Mouse (Mus musculus): ENCODE data around the gene Mettl7a3. TPM values are rescaled to one million over a fixed set of nuclear protein-coding genes. Genes with fewer than 3 reads are reported as not detected.
"Not testable (repeated sequence)": the region's sequence is repeated elsewhere in the genome, so short reads cannot be mapped to it uniquely, and the experiment has no call there.

Gene Mettl7a3
- polyA plus RNA-seq, 1 experiment from 2014 or later: not detected

DNA sequence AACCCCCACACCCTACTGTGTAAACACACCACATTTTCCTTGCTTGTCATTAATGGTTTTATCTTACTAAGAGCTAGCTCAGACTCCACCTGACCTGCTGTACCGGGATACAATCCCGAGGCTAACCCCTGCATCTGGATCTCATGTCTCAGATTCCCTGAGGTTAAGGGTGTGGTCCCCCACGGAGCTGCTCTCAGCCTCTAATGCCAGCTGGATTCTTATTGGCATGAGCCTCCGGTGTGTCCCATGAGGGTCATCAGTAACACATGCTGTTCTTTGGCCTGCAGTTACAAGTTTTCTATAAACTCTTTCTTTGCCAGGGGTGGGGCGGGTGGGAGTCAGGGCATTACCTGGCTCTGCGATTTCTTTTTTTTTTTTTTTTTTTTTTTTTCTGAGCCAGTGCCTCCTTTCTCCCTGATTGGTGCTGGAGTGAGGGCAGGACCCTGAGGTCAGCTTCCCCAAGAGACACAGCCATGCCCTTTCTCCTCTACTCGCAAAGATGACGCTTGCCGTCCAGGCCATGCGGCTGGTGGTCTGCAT is 18.1 kb downstream of the Mettl7a3 start, which contains the start of the genes Methig1 and Mettl7a2:
Gene Methig1, plus strand, starts transcription at position 439 of the 540 bp plus-strand sequence.
Gene Mettl7a2, plus strand, starts transcription at position 490 of the 540 bp plus-strand sequence.
- Histone ChIP-seq H3K36me3 (ENCODE audit: control insufficient read depth, insufficient read depth, low read length) (no peaks in the 10 kb centered on the region), H3K27me3 (ENCODE audit: control insufficient read depth, insufficient read depth, low read length) (no peaks in the 10 kb centered on the region), H3K4me2 (replicated peaks; ENCODE audit: low read depth) (no peak within 1 kb of the TSS), H3K4me1 (replicated peaks; ENCODE audit: control insufficient read depth, insufficient read depth) (no peaks in the 10 kb centered on the region), H3K9ac (ENCODE audit: low read length) (no peak within 1 kb of the TSS), H3K4me3 (ENCODE audit: low read depth, low read length) (no peak within 1 kb of the TSS), H3K9me3 (ENCODE audit: control insufficient read depth, low read length) (no peaks in the 10 kb centered on the region), H3K27ac (replicated peaks) (no peak within 1 kb of the TSS)
- ATAC-seq (ENCODE audit: low FRiP score, low TSS enrichment) (no peak), DNase-seq (ENCODE audit: low spot score) (no peak)
- 73% methylated on average over 10 of the region's 10 CpGs for WGBS
- TF ChIP-seq EP300 (optimal IDR thresholded peaks at IDR 0.05): no peak
- no peak for TF ChIP-seq CTCF (IDR thresholded peaks at IDR 0.05; ENCODE audit: low read depth)

DNA sequence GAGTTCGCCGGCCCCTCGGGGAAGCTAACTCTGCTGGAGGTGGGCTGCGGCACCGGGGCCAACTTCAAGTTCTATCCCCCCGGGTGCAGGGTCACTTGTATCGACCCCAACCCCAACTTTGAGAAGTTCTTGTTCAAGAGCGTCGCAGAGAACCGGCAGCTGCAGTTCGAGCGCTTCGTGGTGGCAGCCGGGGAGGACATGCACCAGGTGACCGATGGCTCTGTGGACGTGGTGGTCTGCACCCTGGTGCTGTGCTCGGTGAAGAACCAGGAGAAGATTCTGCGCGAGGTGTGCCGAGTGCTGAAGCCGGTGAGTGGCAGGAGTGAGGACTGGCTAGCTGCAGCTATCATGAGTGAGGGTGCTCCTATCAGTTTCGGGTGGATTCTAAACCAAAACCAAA is 18.7 kb downstream of the Mettl7a3 start:
- WGBS: over 99% methylated on average over 9 of the region's 22 CpGs
- ATAC-seq (ENCODE audit: low FRiP score, low TSS enrichment); H3K36me3 ChIP-seq (ENCODE audit: control insufficient read depth, insufficient read depth, low read length); H3K9ac ChIP-seq (ENCODE audit: low read length); DNase-seq (ENCODE audit: low spot score); H3K4me2 ChIP-seq (replicated peaks; ENCODE audit: low read depth); H3K4me3 ChIP-seq (ENCODE audit: low read depth, low read length); H3K9me3 ChIP-seq (ENCODE audit: control insufficient read depth, low read length); H3K27me3 ChIP-seq (ENCODE audit: control insufficient read depth, insufficient read depth, low read length); H3K4me1 ChIP-seq (replicated peaks; ENCODE audit: control insufficient read depth, insufficient read depth); H3K27ac ChIP-seq (replicated peaks): not testable (repeated sequence)

DNA sequence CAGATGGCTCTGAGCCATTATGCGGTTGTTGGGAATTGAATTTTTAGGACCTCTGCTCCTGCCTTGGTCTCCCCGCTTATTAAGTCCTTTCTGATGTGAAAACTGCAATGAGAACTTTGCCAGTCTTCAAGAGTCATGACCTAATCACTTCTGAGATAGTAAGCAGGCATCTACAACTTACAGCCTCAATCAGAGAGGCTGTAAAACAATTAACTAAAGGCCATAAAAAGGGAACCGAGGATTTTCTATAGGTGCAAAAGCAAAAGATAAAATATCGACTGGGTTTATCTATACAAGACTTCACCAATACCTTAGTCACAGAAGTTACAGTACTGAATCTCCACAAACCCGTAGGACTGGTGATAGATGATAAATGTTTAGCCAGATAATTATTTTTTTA is 21.1 kb downstream of the Mettl7a3 start:
- H3K4me3 ChIP-seq (ENCODE audit: low read depth, low read length): no peak overlapping the region
- no peaks in the 10 kb centered on the region for H3K9me3 ChIP-seq (ENCODE audit: control insufficient read depth, low read length)
- no peaks in the 10 kb centered on the region for H3K36me3 ChIP-seq (ENCODE audit: control insufficient read depth, insufficient read depth, low read length)
- H3K4me2 ChIP-seq (replicated peaks; ENCODE audit: low read depth): no peak overlapping the region
- DNase-seq (ENCODE audit: low spot score): no peak
- H3K27ac ChIP-seq (replicated peaks): no peak overlapping the region
- no peaks in the 10 kb centered on the region for H3K4me1 ChIP-seq (replicated peaks; ENCODE audit: control insufficient read depth, insufficient read depth)
- ATAC-seq (ENCODE audit: low FRiP score, low TSS enrichment): no peak
- 59% methylated on average over 5 of the region's 5 CpGs for WGBS
- no peak overlapping the region for H3K9ac ChIP-seq (ENCODE audit: low read length)
- H3K27me3 ChIP-seq (ENCODE audit: control insufficient read depth, insufficient read depth, low read length): no peaks in the 10 kb centered on the region
- no peak for TF ChIP-seq CTCF (IDR thresholded peaks at IDR 0.05; ENCODE audit: low read depth)
- TF ChIP-seq EP300 (optimal IDR thresholded peaks at IDR 0.05): no peak

DNA sequence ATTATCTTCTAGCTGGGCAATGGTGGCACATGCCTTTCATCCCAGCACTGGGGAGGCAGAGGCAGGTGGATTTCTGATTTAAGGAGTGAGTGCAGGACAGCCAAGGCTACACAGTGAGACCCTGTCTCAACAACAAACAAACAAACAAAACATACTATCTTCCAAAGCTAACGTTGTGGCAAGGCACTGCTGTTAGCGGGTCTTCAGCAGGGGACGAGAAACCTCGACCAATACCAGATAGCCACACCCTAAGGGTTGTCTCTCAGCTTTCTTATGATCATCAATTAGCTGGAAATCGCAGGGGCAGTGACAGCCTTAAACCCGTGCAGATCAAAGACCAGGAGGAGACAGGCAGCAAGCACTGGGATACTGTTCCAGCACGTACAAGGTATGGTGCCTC is 29.5 kb downstream of the Mettl7a3 start, which contains the start of gene Higd1c:
Gene Higd1c, plus strand, starts transcription at position 301 of the 400 bp plus-strand sequence.
- Histone ChIP-seq H3K4me3 (ENCODE audit: low read depth, low read length) (no peak within 1 kb of the TSS), H3K9ac (ENCODE audit: low read length) (no peak within 1 kb of the TSS), H3K27ac (replicated peaks) (no peak within 1 kb of the TSS), H3K36me3 (ENCODE audit: control insufficient read depth, insufficient read depth, low read length) (no peaks in the 10 kb centered on the region), H3K4me1 (replicated peaks; ENCODE audit: control insufficient read depth, insufficient read depth) (no peaks in the 10 kb centered on the region), H3K9me3 (ENCODE audit: control insufficient read depth, low read length) (no peaks in the 10 kb centered on the region), H3K4me2 (replicated peaks; ENCODE audit: low read depth) (no peak within 1 kb of the TSS), H3K27me3 (ENCODE audit: control insufficient read depth, insufficient read depth, low read length) (no peaks in the 10 kb centered on the region)
- WGBS: 48% methylated on average over 7 of the region's 7 CpGs
- ATAC-seq (ENCODE audit: low FRiP score, low TSS enrichment): no peak
- TF ChIP-seq EP300 (optimal IDR thresholded peaks at IDR 0.05) (no peak), CTCF (IDR thresholded peaks at IDR 0.05; ENCODE audit: low read depth) (no peak)
- no peak for DNase-seq (ENCODE audit: low spot score)

DNA sequence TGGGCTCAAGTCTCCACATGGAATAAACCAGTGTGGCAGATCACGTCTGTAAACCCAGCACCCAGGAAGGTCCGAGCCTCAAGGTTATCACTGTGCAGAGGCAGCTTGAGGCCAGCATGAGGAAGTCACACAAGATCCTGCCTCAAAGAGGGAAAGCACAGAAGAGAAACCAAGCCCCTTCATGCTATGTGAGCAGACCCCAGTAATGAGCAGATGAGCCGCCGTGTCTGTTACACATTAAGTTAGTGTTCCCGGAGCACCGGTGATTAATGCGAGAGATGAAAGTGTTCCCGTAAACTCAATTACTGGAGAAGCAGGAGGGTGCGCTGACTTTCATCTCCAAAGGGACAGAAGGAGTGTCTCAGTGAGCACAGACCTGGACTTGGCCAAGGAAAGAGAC is 31.2 kb downstream of the Mettl7a3 start:
- H3K27ac ChIP-seq (replicated peaks); H3K27me3 ChIP-seq (ENCODE audit: control insufficient read depth, insufficient read depth, low read length); H3K4me2 ChIP-seq (replicated peaks; ENCODE audit: low read depth); H3K4me1 ChIP-seq (replicated peaks; ENCODE audit: control insufficient read depth, insufficient read depth); H3K4me3 ChIP-seq (ENCODE audit: low read depth, low read length); H3K9me3 ChIP-seq (ENCODE audit: control insufficient read depth, low read length); H3K36me3 ChIP-seq (ENCODE audit: control insufficient read depth, insufficient read depth, low read length); DNase-seq (ENCODE audit: low spot score); ATAC-seq (ENCODE audit: low FRiP score, low TSS enrichment); H3K9ac ChIP-seq (ENCODE audit: low read length): not testable (repeated sequence)
- 53% methylated on average over 9 of the region's 9 CpGs for WGBS

DNA sequence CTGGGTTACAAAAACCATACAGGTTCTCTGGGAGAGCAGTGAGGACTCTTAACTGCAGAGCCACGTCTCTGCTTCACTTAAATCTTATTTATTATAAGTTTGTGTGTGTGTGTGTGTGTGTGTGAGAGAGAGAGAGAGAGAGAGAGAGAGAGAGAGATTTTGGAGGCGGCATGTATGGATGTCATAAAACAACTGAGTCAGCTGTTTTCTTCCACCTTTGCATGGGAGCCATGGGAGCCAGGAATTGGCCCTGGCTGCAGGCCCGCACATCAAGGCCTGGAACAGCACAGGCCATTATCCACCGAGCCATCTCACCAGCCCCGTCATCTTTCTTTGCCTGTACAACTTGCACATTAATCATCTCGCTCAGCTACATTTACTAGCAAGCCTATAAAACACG is 32.4 kb downstream of the Mettl7a3 start:
- Histone ChIP-seq H3K4me2 (replicated peaks; ENCODE audit: low read depth) (no peak overlapping the region), H3K9me3 (ENCODE audit: control insufficient read depth, low read length) (no peaks in the 10 kb centered on the region), H3K4me1 (replicated peaks; ENCODE audit: control insufficient read depth, insufficient read depth) (no peaks in the 10 kb centered on the region), H3K27ac (replicated peaks) (no peak overlapping the region), H3K4me3 (ENCODE audit: low read depth, low read length) (no peak overlapping the region), H3K36me3 (ENCODE audit: control insufficient read depth, insufficient read depth, low read length) (no peaks in the 10 kb centered on the region), H3K27me3 (ENCODE audit: control insufficient read depth, insufficient read depth, low read length) (no peaks in the 10 kb centered on the region), H3K9ac (ENCODE audit: low read length) (no peak overlapping the region)
- ATAC-seq (ENCODE audit: low FRiP score, low TSS enrichment): no peak
- WGBS: 67% methylated on average over 7 of the region's 7 CpGs
- TF ChIP-seq CTCF (IDR thresholded peaks at IDR 0.05; ENCODE audit: low read depth): no peak
- TF ChIP-seq EP300 (optimal IDR thresholded peaks at IDR 0.05): no peak
- DNase-seq (ENCODE audit: low spot score): no peak
